Mouse (Mus musculus): ENCODE results near the gene Gjc2. TPM values are rescaled to one million over a fixed set of nuclear protein-coding genes. Genes with fewer than 3 reads are reported as not detected.
A peak's percentile ranks its signal among the peaks of the same experiment; 100 is the strongest.

The Gjc2 gene
- polyA plus RNA-seq, 1 experiment = 1.1 TPM

GRCm38 (mm10) chr11:59202081-59202995 is 19.3 kb upstream of the Gjc2 start, which contains the start of gene Mrpl55:
TSS of gene Mrpl55 (plus strand) at chr11:59202486.
- TF ChIP-seq POLR2A (IDR thresholded peaks at IDR 0.05; ENCODE audit: borderline replicate concordance, extremely low read depth, insufficient read depth, insufficient read length, poor library complexity, severe bottlenecking) (peak; percentile 35; the same call in 1 of the 2 replicates), CTCF (IDR thresholded peaks at IDR 0.05; ENCODE audit: borderline replicate concordance, extremely low read depth, insufficient read depth, insufficient read length) (no peak)
- peak; percentile 98 for DNase-seq (ENCODE audit: low read depth)

GRCm38 (mm10) chr11:59201216-59202002 is 18.4 kb upstream of the Gjc2 start:
- TF ChIP-seq POLR2A (IDR thresholded peaks at IDR 0.05; ENCODE audit: borderline replicate concordance, extremely low read depth, insufficient read depth, insufficient read length, poor library complexity, severe bottlenecking) (no peak), CTCF (IDR thresholded peaks at IDR 0.05; ENCODE audit: borderline replicate concordance, extremely low read depth, insufficient read depth, insufficient read length) (no peak)
- no peak for DNase-seq (ENCODE audit: low read depth)

- TF ChIP-seq CTCF (IDR thresholded peaks at IDR 0.05; ENCODE audit: borderline replicate concordance, extremely low read depth, insufficient read depth, insufficient read length) (no peak), POLR2A (IDR thresholded peaks at IDR 0.05; ENCODE audit: borderline replicate concordance, extremely low read depth, insufficient read depth, insufficient read length, poor library complexity, severe bottlenecking) (no peak)
Observed at GRCm38 (mm10) chr11:59196230-59196629, 13.2 kb upstream of the Gjc2 start.

GRCm38 (mm10) chr11:59192059-59192386 is 9.0 kb upstream of the Gjc2 start, which contains the start of gene Guk1:
TSS of gene Guk1 (minus strand) at chr11:59192212.
- no peak for DNase-seq (ENCODE audit: low read depth)

More at GRCm38 (mm10) chr11:59196230-59196629, 13.2 kb upstream of the Gjc2 start:
- DNase-seq (ENCODE audit: low read depth) = no peak

GRCm38 (mm10) chr11:59191231-59192058 is 8.4 kb upstream of the Gjc2 start:
- peak; percentile 97 for DNase-seq (ENCODE audit: low read depth)
- TF ChIP-seq POLR2A (IDR thresholded peaks at IDR 0.05; ENCODE audit: borderline replicate concordance, extremely low read depth, insufficient read depth, insufficient read length, poor library complexity, severe bottlenecking) = peak; percentile 98
- TF ChIP-seq CTCF (IDR thresholded peaks at IDR 0.05; ENCODE audit: borderline replicate concordance, extremely low read depth, insufficient read depth, insufficient read length) = no peak

More at GRCm38 (mm10) chr11:59192059-59192386, 9.0 kb upstream of the Gjc2 start, which contains the start of gene Guk1:
- no peak for TF ChIP-seq CTCF (IDR thresholded peaks at IDR 0.05; ENCODE audit: borderline replicate concordance, extremely low read depth, insufficient read depth, insufficient read length)
- TF ChIP-seq POLR2A (IDR thresholded peaks at IDR 0.05; ENCODE audit: borderline replicate concordance, extremely low read depth, insufficient read depth, insufficient read length, poor library complexity, severe bottlenecking) = no peak

GRCm38 (mm10) chr11:59187706-59188105 is 4.7 kb upstream of the Gjc2 start:
- no peak for TF ChIP-seq POLR2A (IDR thresholded peaks at IDR 0.05; ENCODE audit: borderline replicate concordance, extremely low read depth, insufficient read depth, insufficient read length, poor library complexity, severe bottlenecking)
- no peak for TF ChIP-seq CTCF (IDR thresholded peaks at IDR 0.05; ENCODE audit: borderline replicate concordance, extremely low read depth, insufficient read depth, insufficient read length)
- DNase-seq (ENCODE audit: low read depth) = no peak

- DNase-seq (ENCODE audit: low read depth) = no peak
- TF ChIP-seq CTCF (IDR thresholded peaks at IDR 0.05; ENCODE audit: borderline replicate concordance, extremely low read depth, insufficient read depth, insufficient read length) (no peak), POLR2A (IDR thresholded peaks at IDR 0.05; ENCODE audit: borderline replicate concordance, extremely low read depth, insufficient read depth, insufficient read length, poor library complexity, severe bottlenecking) (no peak)
Observed at GRCm38 (mm10) chr11:59185490-59185889, 2.5 kb upstream of the Gjc2 start.

- TF ChIP-seq POLR2A (IDR thresholded peaks at IDR 0.05; ENCODE audit: borderline replicate concordance, extremely low read depth, insufficient read depth, insufficient read length, poor library complexity, severe bottlenecking) = no peak
- peak; percentile 75 for TF ChIP-seq CTCF (IDR thresholded peaks at IDR 0.05; ENCODE audit: borderline replicate concordance, extremely low read depth, insufficient read depth, insufficient read length)
- DNase-seq (ENCODE audit: low read depth) = peak; percentile 61
Observed at GRCm38 (mm10) chr11:59183821-59184220, 808 bp upstream of the Gjc2 start.

- no peak for TF ChIP-seq POLR2A (IDR thresholded peaks at IDR 0.05; ENCODE audit: borderline replicate concordance, extremely low read depth, insufficient read depth, insufficient read length, poor library complexity, severe bottlenecking)
- TF ChIP-seq CTCF (IDR thresholded peaks at IDR 0.05; ENCODE audit: borderline replicate concordance, extremely low read depth, insufficient read depth, insufficient read length) = no peak
- DNase-seq (ENCODE audit: low read depth) = no peak
Observed at GRCm38 (mm10) chr11:59176921-59177320, 6.1 kb downstream of the Gjc2 start.

- TF ChIP-seq POLR2A (IDR thresholded peaks at IDR 0.05; ENCODE audit: borderline replicate concordance, extremely low read depth, insufficient read depth, insufficient read length, poor library complexity, severe bottlenecking) (no peak), CTCF (IDR thresholded peaks at IDR 0.05; ENCODE audit: borderline replicate concordance, extremely low read depth, insufficient read depth, insufficient read length) (no peak)
- DNase-seq (ENCODE audit: low read depth) = no peak
Observed at GRCm38 (mm10) chr11:59176475-59176874, 6.5 kb downstream of the Gjc2 start.
